11 mouse cellular contexts compared by ENCODE assay signal in the genomic region with DNA sequence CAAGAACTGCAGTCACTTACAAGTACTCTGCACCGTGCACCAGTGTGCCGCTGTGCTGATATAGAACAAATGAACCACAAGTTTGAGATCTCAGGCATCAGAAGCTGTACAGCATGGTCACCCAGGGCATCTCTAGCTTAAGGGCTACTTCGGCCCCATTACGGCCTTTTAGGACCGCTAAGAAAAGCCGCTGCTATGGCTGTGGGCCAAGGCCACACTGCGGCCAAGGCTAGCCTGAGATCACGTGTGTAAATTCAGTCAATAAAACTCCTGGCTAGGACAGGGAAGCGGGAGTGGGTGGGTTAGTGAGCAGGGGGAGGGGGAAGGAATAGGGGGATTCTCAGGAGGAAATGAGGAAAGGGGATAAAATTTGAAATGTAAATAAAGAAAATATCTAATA. TPM values are rescaled to one million over a fixed set of nuclear protein-coding genes. Genes with fewer than 3 reads are reported as not detected.
A peak's percentile ranks its signal among the peaks of the same experiment; 100 is the strongest.
DNase-seq lines count a peak whose midpoint lies in the region; ATAC-seq and TF ChIP-seq lines count a peak whose summit lies in the region.
"Had no signal": no experiment of that assay in that cellular context is flagged by ENCODE, and none has a peak within 500 bp of the region (broad histone marks: within the 10 kb centered on the region; RNA-seq: fewer than 3 reads in every experiment).

No protein-coding gene starts in this region.

- no peak overlapping the region for H3K27ac ChIP-seq in heart, embryonic 12.5 days (ENCODE audit: poor library complexity, severe bottlenecking)
- no peak overlapping the region for H3K27ac ChIP-seq in kidney, adult 2 months (ENCODE audit: insufficient read depth, low read depth, low read length)
- H3K27ac ChIP-seq in midbrain, embryonic 14.5 days (replicated peaks; ENCODE audit: low read depth, low read length): no peak overlapping the region
- H3K27ac ChIP-seq: hindbrain, embryonic 14.5 days had no signal

- no peak overlapping the region for H3K4me3 ChIP-seq in heart, embryonic 12.5 days
- H3K4me3 ChIP-seq in kidney, adult 2 months (ENCODE audit: insufficient read depth, low read depth, low read length): no peak overlapping the region
- no peak overlapping the region for H3K4me3 ChIP-seq in midbrain, embryonic 14.5 days (replicated peaks; ENCODE audit: low read depth, low read length)

- WGBS in heart, embryonic 12.5 days: 85% methylated on average over 9 of the region's 9 CpGs
- WGBS in kidney, adult 2 months: 48% methylated on average over 9 of the region's 9 CpGs
- 89% methylated on average over 9 of the region's 9 CpGs for WGBS in midbrain, embryonic 14.5 days

- no peaks in the 10 kb centered on the region for H3K9me3 ChIP-seq in heart, embryonic 12.5 days (replicated peaks)
- no peaks in the 10 kb centered on the region for H3K9me3 ChIP-seq in midbrain, embryonic 14.5 days (ENCODE audit: control insufficient read depth, low read length)

- TF ChIP-seq POLR2A in kidney, adult 2 months (IDR thresholded peaks at IDR 0.05; ENCODE audit: low read depth, low read length): no peak

- DNase-seq in heart, postnatal 10 days: peak; percentile 20 to 21
- DNase-seq in right cerebral cortex, postnatal 4 days: peak; percentile 10
- no peak for DNase-seq in right cerebral cortex, postnatal 25 days
- DNase-seq in kidney, adult 2 months: peak; percentile 32
- DNase-seq in c-Kit-positive CD71-positive TER-119-positive erythroid progenitor cells, embryonic 14.5 days (ENCODE audit: low spot score): no peak
- no peak for DNase-seq in yolk sac, embryonic 10.5 days (ENCODE audit: low spot score)
- no peak for DNase-seq in midbrain, embryonic 14.5 days

- ATAC-seq in heart, embryonic 12.5 days (ENCODE audit: insufficient number of reproducible peaks, low FRiP score): no peak
- no peak for ATAC-seq in midbrain, embryonic 14.5 days (ENCODE audit: low FRiP score, low TSS enrichment)

- intact Hi-C loops in heart, postnatal 10 days (cut with DNase I): loop anchor here (2.0 kb wide), 1 partner anchor 85 kb away; no protein-coding TSS in a partner anchor

- H3K4me2 ChIP-seq in heart, embryonic 12.5 days: no peak overlapping the region
- H3K4me2 ChIP-seq in midbrain, embryonic 14.5 days (ENCODE audit: low read length): no peak overlapping the region
- H3K4me2 ChIP-seq: hindbrain, embryonic 14.5 days had no signal

- H3K9ac ChIP-seq in heart, embryonic 12.5 days: no peak overlapping the region
- no peak overlapping the region for H3K9ac ChIP-seq in midbrain, embryonic 14.5 days (replicated peaks; ENCODE audit: low read length)
- H3K9ac ChIP-seq: hindbrain, embryonic 14.5 days had no signal

- no peak for TF ChIP-seq CTCF in kidney, adult 2 months (conservative IDR thresholded peaks at IDR 0.05; ENCODE audit: insufficient read depth, insufficient read length, low read depth, low read length)

- H3K36me3 ChIP-seq in heart, embryonic 12.5 days: no peaks in the 10 kb centered on the region
- no peaks in the 10 kb centered on the region for H3K36me3 ChIP-seq in kidney, adult 2 months (ENCODE audit: control insufficient read depth, insufficient read depth, low read length)
- no peaks in the 10 kb centered on the region for H3K36me3 ChIP-seq in midbrain, embryonic 14.5 days (ENCODE audit: control insufficient read depth, insufficient read depth, low read length)

- no peaks in the 10 kb centered on the region for H3K27me3 ChIP-seq in heart, embryonic 12.5 days (replicated peaks)
- H3K27me3 ChIP-seq in kidney, adult 2 months (replicated peaks; ENCODE audit: control insufficient read depth, insufficient read depth, low read length): no peaks in the 10 kb centered on the region
- no peaks in the 10 kb centered on the region for H3K27me3 ChIP-seq in midbrain, embryonic 14.5 days (ENCODE audit: control insufficient read depth, insufficient read depth, low read length)

- H3K4me1 ChIP-seq in heart, embryonic 12.5 days (replicated peaks): no peaks in the 10 kb centered on the region
- H3K4me1 ChIP-seq in kidney, adult 2 months (ENCODE audit: control insufficient read depth, insufficient read depth, low read length): no peaks in the 10 kb centered on the region
- no peaks in the 10 kb centered on the region for H3K4me1 ChIP-seq in midbrain, embryonic 14.5 days (ENCODE audit: control insufficient read depth, insufficient read depth, low read length)

RNA-seq across cellular contexts. Expression of gene Atp12a, which starts 50.9 kb away (rescaled TPM):
- not detected for total RNA-seq in heart, postnatal 10 days (2021)
- polyA plus RNA-seq in heart, embryonic 12.5 days (2016; fragmentation: Nextera tagmentation; extraction: Ambion mirVana): not detected in 2 replicates
- 0.22 and 0.25 TPM in 2 replicates for polyA plus RNA-seq in kidney, adult 2 months (2012; rRNA removed)
- 0.37 TPM in 1 of 2 replicates, not detected in the other for polyA plus RNA-seq in midbrain, embryonic 14.5 days (2014; fragmentation: Nextera tagmentation; extraction: Ambion mirVana)
- polyA plus RNA-seq: small intestine, adult 2 months had no signal

RNA-seq across cellular contexts. Expression of gene Gzmb, which starts 51.9 kb away (rescaled TPM):
- total RNA-seq in heart, postnatal 10 days (2021): not detected
- polyA plus RNA-seq in heart, embryonic 12.5 days (2016; fragmentation: Nextera tagmentation; extraction: Ambion mirVana): not detected in 2 replicates
- 0.30 and 0.41 TPM in 2 replicates for polyA plus RNA-seq in kidney, adult 2 months (2012; rRNA removed)
- not detected in 2 replicates for polyA plus RNA-seq in midbrain, embryonic 14.5 days (2014; fragmentation: Nextera tagmentation; extraction: Ambion mirVana)
- total RNA-seq: left cerebral cortex, postnatal 36 days had no signal
- polyA plus RNA-seq: hindbrain, embryonic 14.5 days had no signal

Comparison
In these comparisons a context has a peak if more than half of its experiments do, and no peak if none do; other contexts are left out.
1. DNase-seq: peak in heart, postnatal 10 days (2 of 2), right cerebral cortex, postnatal 4 days (single experiment) and kidney, adult 2 months (single experiment); none in right cerebral cortex, postnatal 25 days (single experiment), c-Kit-positive CD71-positive TER-119-positive erythroid progenitor cells, embryonic 14.5 days (single experiment), yolk sac, embryonic 10.5 days (single experiment) and midbrain, embryonic 14.5 days (single experiment).